Mouse (Mus musculus) CH12.LX (cell line): ENCODE measurements around the gene Itk. TPM values are rescaled to one million over a fixed set of nuclear protein-coding genes. Genes with fewer than 3 reads are reported as not detected.
A peak's percentile ranks its signal among the peaks of the same experiment; 100 is the strongest.

Experiments
- DNase-seq: peaks from one replicate; pipeline ENCODE4 v3.0.0-alpha.2; 2013; ENCODE audit errors: extremely low read depth
- H3K27ac ChIP-seq: 2 replicates; pipeline ENCODE4 v1.5.1; 2012; ENCODE audit warnings: low read depth, mild to moderate bottlenecking, control low read depth, moderate library complexity; ENCODE audit not compliant: insufficient read depth
- H3K27me3 ChIP-seq: replicated peaks from 2 replicates; pipeline ENCODE3; 2012; ENCODE audit warnings: inconsistent platforms
- H3K36me3 ChIP-seq, 2 experiments: replicated peaks in 1 of 2; 2 replicates each; pipeline versions ENCODE3 to v1.6.1; 2012; ENCODE audit warnings: inconsistent platforms in 1 of 2, low read length in 1 of 2, mild to moderate bottlenecking in 1 of 2, mixed read lengths in 1 of 2, moderate library complexity in 1 of 2; ENCODE audit not compliant: control insufficient read depth in 1 of 2, insufficient read depth in 1 of 2
- H3K4me1 ChIP-seq, 2 experiments: 2 replicates each; pipeline ENCODE4 v1.6.1; 2012; ENCODE audit warnings: inconsistent platforms in 1 of 2, moderate library complexity in 1 of 2; ENCODE audit not compliant: insufficient read depth in 2 of 2, control insufficient read depth in 1 of 2
- H3K4me2 ChIP-seq: 2 replicates; pipeline ENCODE4 v1.6.1; 2012; ENCODE audit warnings: low read depth, mild to moderate bottlenecking, control low read depth; ENCODE audit not compliant: poor library complexity, insufficient read depth, severe bottlenecking
- H3K4me3 ChIP-seq, 3 experiments: fragments of 150-350 bp in 1 of 3; sonication (generic) in 1 of 3; replicated peaks in 1 of 3; 2 replicates each; pipeline versions ENCODE3 to v1.5.1; 2011 to 2012; ENCODE audit warnings: low read depth in 2 of 3, low read length in 2 of 3, mild to moderate bottlenecking in 2 of 3, moderate library complexity in 2 of 3, control low read depth in 1 of 3, improper control_type of control experiment in 1 of 3, inconsistent platforms in 1 of 3, mixed read lengths in 1 of 3; ENCODE audit not compliant: poor library complexity in 1 of 3
- H3K79me2 ChIP-seq: replicated peaks from 2 replicates; pipeline ENCODE4 v1.6.1; 2012; ENCODE audit warnings: mild to moderate bottlenecking, moderate library complexity; ENCODE audit not compliant: control insufficient read depth, poor library complexity, insufficient read depth, severe bottlenecking; ENCODE audit errors: extremely low read depth
- H3K9ac ChIP-seq: 2 replicates; pipeline ENCODE4 v1.6.1; 2012; ENCODE audit warnings: low read depth, mild to moderate bottlenecking, control low read depth, moderate library complexity; ENCODE audit not compliant: insufficient read depth
- H3K9me3 ChIP-seq: replicated peaks from 2 replicates; pipeline ENCODE3; 2012; ENCODE audit warnings: low read length, inconsistent platforms, mixed read lengths
- BHLHE40 ChIP-seq: IDR thresholded peaks from 2 replicates; pipeline ENCODE4 v1.6.1; 2011; ENCODE audit warnings: mild to moderate bottlenecking, low read depth, low read length, improper control_type of control experiment
- CHD1 ChIP-seq: IDR thresholded peaks from 2 replicates; pipeline ENCODE4 v1.6.1; 2012; ENCODE audit warnings: low read depth, low read length, improper control_type of control experiment, inconsistent platforms
- CHD2 ChIP-seq: IDR thresholded peaks from 2 replicates; pipeline ENCODE4 v1.6.1; 2011; ENCODE audit warnings: low read length, improper control_type of control experiment
- E2F4 ChIP-seq: IDR thresholded peaks from 2 replicates; pipeline ENCODE4 v1.6.1; 2011; ENCODE audit warnings: low read depth, low read length, improper control_type of control experiment; ENCODE audit not compliant: insufficient replicate concordance
- EP300 ChIP-seq: IDR thresholded peaks from 2 replicates; pipeline ENCODE4 v1.6.1; 2011; ENCODE audit warnings: low read length, improper control_type of control experiment
- ETS1 ChIP-seq: conservative IDR thresholded peaks from 2 replicates; pipeline ENCODE4 v1.6.1; 2012; ENCODE audit warnings: low read depth, mild to moderate bottlenecking, inconsistent platforms, low read length, improper control_type of control experiment, moderate library complexity
- GABPA ChIP-seq: IDR thresholded peaks from 2 replicates; pipeline ENCODE4 v1.6.1; 2012; ENCODE audit warnings: low read depth, low read length, improper control_type of control experiment, inconsistent platforms; ENCODE audit not compliant: insufficient replicate concordance
- HCFC1 ChIP-seq: IDR thresholded peaks from 2 replicates; pipeline ENCODE4 v1.6.1; 2012; ENCODE audit warnings: low read depth, mild to moderate bottlenecking, inconsistent platforms, low read length, improper control_type of control experiment
- JUN ChIP-seq: IDR thresholded peaks from 2 replicates; pipeline ENCODE4 v1.6.1; 2011; ENCODE audit warnings: low read depth, mild to moderate bottlenecking, low read length, improper control_type of control experiment, moderate library complexity; ENCODE audit not compliant: insufficient read depth
- KAT2A ChIP-seq: IDR thresholded peaks from 2 replicates; pipeline ENCODE4 v1.6.1; 2012; ENCODE audit warnings: low read length, improper control_type of control experiment, inconsistent platforms; ENCODE audit not compliant: insufficient replicate concordance
- MAFK ChIP-seq: IDR thresholded peaks from 2 replicates; pipeline ENCODE4 v1.6.1; 2011; ENCODE audit warnings: low read length, improper control_type of control experiment; ENCODE audit not compliant: insufficient replicate concordance
- MEF2A ChIP-seq: IDR thresholded peaks from 2 replicates; pipeline ENCODE4 v1.6.1; 2014; ENCODE audit warnings: low read depth, mild to moderate bottlenecking, inconsistent platforms, low read length, improper control_type of control experiment, borderline replicate concordance
- MXI1 ChIP-seq: IDR thresholded peaks from 2 replicates; pipeline ENCODE4 v1.6.1; 2011; ENCODE audit warnings: mild to moderate bottlenecking, low read depth, low read length, improper control_type of control experiment
- MYC ChIP-seq: IDR thresholded peaks from 2 replicates; pipeline ENCODE4 v1.6.1; 2011; ENCODE audit warnings: low read depth, mild to moderate bottlenecking, improper control_type of control experiment, low read length
- NELFE ChIP-seq: IDR thresholded peaks from 2 replicates; pipeline ENCODE4 v1.6.1; 2011; ENCODE audit warnings: low read depth, low read length, improper control_type of control experiment
- PAX5 ChIP-seq: IDR thresholded peaks from 2 replicates; pipeline ENCODE4 v1.6.1; 2012; ENCODE audit warnings: low read length, inconsistent platforms, mixed read lengths
- POLR2A ChIP-seq: IDR thresholded peaks from 2 replicates; pipeline ENCODE4 v1.6.1; 2011; ENCODE audit warnings: low read depth, mild to moderate bottlenecking, improper control_type of control experiment, low read length
- POLR2AphosphoS2 ChIP-seq: IDR thresholded peaks from 2 replicates; pipeline ENCODE4 v1.6.1; 2011; ENCODE audit warnings: low read depth, low read length, improper control_type of control experiment
- RAD21 ChIP-seq: IDR thresholded peaks from 2 replicates; pipeline ENCODE4 v1.6.1; 2011; ENCODE audit warnings: low read depth, mild to moderate bottlenecking, low read length, improper control_type of control experiment, moderate library complexity
- SMC3 ChIP-seq: IDR thresholded peaks from 2 replicates; pipeline ENCODE4 v1.6.1; 2011; ENCODE audit warnings: low read depth, low read length, improper control_type of control experiment
- TCF12 ChIP-seq: IDR thresholded peaks from 2 replicates; pipeline ENCODE4 v1.6.1; 2014; ENCODE audit warnings: low read depth, mild to moderate bottlenecking, inconsistent platforms, low read length, improper control_type of control experiment
- USF1 ChIP-seq: IDR thresholded peaks from 2 replicates; pipeline ENCODE4 v1.6.1; 2014; ENCODE audit warnings: low read depth, mild to moderate bottlenecking, inconsistent platforms, low read length, improper control_type of control experiment
- ZC3H11A ChIP-seq: IDR thresholded peaks from 2 replicates; pipeline ENCODE4 v1.6.1; 2012; ENCODE audit warnings: low read depth, mild to moderate bottlenecking, inconsistent platforms, low read length, improper control_type of control experiment
- ZMIZ1 ChIP-seq: IDR thresholded peaks from 2 replicates; pipeline ENCODE4 v1.6.1; 2012; ENCODE audit warnings: low read depth, mild to moderate bottlenecking, inconsistent platforms, low read length, improper control_type of control experiment
- dilution Hi-C: fragments of 300-500 bp; cut with MboI; formaldehyde crosslinking; loops from 2 replicates; pipeline ENCODE4 v1.14.3; 2020; ENCODE audit warnings: low sequenced_read_pairs; ENCODE audit not compliant: extremely low pct_unique_long_range_greater_than_20kb, extremely low pct_ligation_motif_present
- in situ Hi-C: fragments of 300-500 bp; cut with MboI; formaldehyde crosslinking; loops from 3 replicates; pipeline ENCODE4 v1.14.3; 2019; ENCODE audit warnings: low sequenced_read_pairs, low pct_ligation_motif_present, low pct_unique_long_range_greater_than_20kb, mixed read lengths
- polyA plus RNA-seq: library from polyadenylated mRNA; unstranded; fragments of >175 nt; gene quantifications from 2 replicates; pipeline ENCODE4 v1.2.1, GENCODE M21; 2012; ENCODE audit warnings: low read depth; ENCODE audit not compliant: insufficient read length
- total RNA-seq, 2 experiments: library from RNA; depleted of rRNA; stranded (reverse); fragments of 300-350 nt in 1 of 2; fragments of >200 nt in 1 of 2; gene quantifications; 2 replicates each; pipeline ENCODE4 v1.2.3; 2012 to 2014

Itk gene
- total and polyA plus RNA-seq, 3 experiments: 0.11 to 0.64 (median 0.17) TPM

GRCm38 (mm10) chr11:46404986-46405385 is 15.7 kb upstream of the Itk start:
- no peak overlapping the region for H3K9ac ChIP-seq
- no peak overlapping the region for H3K4me2 ChIP-seq
- H3K27me3 ChIP-seq: peaks cover 1% of the 10 kb centered on the region
- no peaks in the 10 kb centered on the region for H3K9me3 ChIP-seq
- dilution Hi-C loops: no loop called here
- no peak for TF ChIP-seq POLR2AphosphoS2
- no peak for TF ChIP-seq JUN
- no peak for TF ChIP-seq MXI1
- no peak for TF ChIP-seq USF1
- TF ChIP-seq, all 38 proteins: peak for 0
- H3K4me3 ChIP-seq: no peak overlapping the region
- DNase-seq: no peak
- H3K27ac ChIP-seq: no peak overlapping the region
- H3K79me2 ChIP-seq: no peaks in the 10 kb centered on the region
- H3K36me3 ChIP-seq: no peaks in the 10 kb centered on the region
- in situ Hi-C loops: no loop called here
- peaks cover 27 to 37% of the 10 kb centered on the region in 2 experiments for H3K4me1 ChIP-seq

- H3K4me2 ChIP-seq: no peak overlapping the region
- no peak for TF ChIP-seq E2F4
- no peak for TF ChIP-seq MYC
- no peak for TF ChIP-seq EP300
- no peak for TF ChIP-seq PAX5
- TF ChIP-seq RAD21: no peak
- TF ChIP-seq JUN: no peak
- no peak for TF ChIP-seq BHLHE40
- H3K9ac ChIP-seq: no peak overlapping the region
- DNase-seq: no peak
- H3K27me3 ChIP-seq: peaks cover 1% of the 10 kb centered on the region
- no peaks in the 10 kb centered on the region for H3K79me2 ChIP-seq
- H3K4me3 ChIP-seq: no peak overlapping the region
- H3K36me3 ChIP-seq: no peaks in the 10 kb centered on the region
- dilution Hi-C loops: no loop called here
- in situ Hi-C loops: no loop called here
- peaks cover 28 to 52% of the 10 kb centered on the region in 2 experiments for H3K4me1 ChIP-seq
- no peaks in the 10 kb centered on the region for H3K9me3 ChIP-seq
- H3K27ac ChIP-seq: no peak overlapping the region
Measured at GRCm38 (mm10) chr11:46401555-46401954, 12.2 kb upstream of the Itk start.

- dilution Hi-C loops: no loop called here
- H3K27ac ChIP-seq: peak overlapping the region; percentile 88
- peak; percentile 100 for DNase-seq
- TF ChIP-seq ZC3H11A (no peak), SMC3 (peak; percentile 75), JUN (peak; percentile 71), PAX5 (no peak), MEF2A (peak; percentile 100), ZMIZ1 (peak; percentile 85; the same call in 1 of the 2 replicates), TCF12 (peak; percentile 100), CHD1 (peak; percentile 90; the same call in 1 of the 2 replicates), ETS1 (peak; percentile 99), MYC (peak; percentile 97), MAFK (peak; percentile 96), GABPA (no peak), KAT2A (peak; percentile 89), RAD21 (peak; percentile 45), CHD2 (peak; percentile 95), POLR2A (peak; percentile 67), NELFE (0 out of 2 replicates have a peak, but pooled peaks have one; percentile 57), POLR2AphosphoS2 (peak; percentile 63; the same call in 1 of the 2 replicates), HCFC1 (peak; percentile 71)
Measured at GRCm38 (mm10) chr11:46398933-46399383, 9.6 kb upstream of the Itk start.

More at GRCm38 (mm10) chr11:46398933-46399383, 9.6 kb upstream of the Itk start:
- Histone ChIP-seq H3K9ac (peak overlapping the region; percentile 67; the same call in 1 of the 2 replicates), H3K4me1 (peaks cover 39 to 78% of the 10 kb centered on the region in 2 experiments), H3K4me2 (peak overlapping the region; percentile 76), H3K9me3 (no peaks in the 10 kb centered on the region), H3K27me3 (peaks cover 1% of the 10 kb centered on the region), H3K4me3 (no peak overlapping the region), H3K79me2 (no peaks in the 10 kb centered on the region), H3K36me3 (no peaks in the 10 kb centered on the region)
- in situ Hi-C loops: no loop called here
